Mouse (Mus musculus): ENCODE measurements around the gene Slc25a27.

Gene Slc25a27

GRCm38 (mm10) chr17:43666576-43667289 is at the start of gene Slc25a27:
Gene Slc25a27 (minus strand): TSS chr17:43667214.
- DNase-seq (ENCODE audit: low read depth): peak; percentile 89

GRCm38 (mm10) chr17:43716601-43717000 is 49.6 kb upstream of the Slc25a27 start:
- DNase-seq (ENCODE audit: low read depth): no peak

GRCm38 (mm10) chr17:43714191-43714590 is 47.2 kb upstream of the Slc25a27 start:
- no peak for DNase-seq (ENCODE audit: low read depth)

- no peak for DNase-seq (ENCODE audit: low read depth)
These were observed 44.7 kb upstream of the Slc25a27 start for GRCm38 (mm10) chr17:43711557-43712352.

- no peak for DNase-seq (ENCODE audit: low read depth)
These were observed 40.2 kb upstream of the Slc25a27 start for GRCm38 (mm10) chr17:43707254-43707653.

GRCm38 (mm10) chr17:43706749-43707148 is 39.7 kb upstream of the Slc25a27 start:
- DNase-seq (ENCODE audit: low read depth): no peak

- DNase-seq (ENCODE audit: low read depth): no peak
These were observed 37.4 kb upstream of the Slc25a27 start for GRCm38 (mm10) chr17:43704216-43704930.

GRCm38 (mm10) chr17:43701060-43701459 is 34.0 kb upstream of the Slc25a27 start:
- peak; percentile 56 for DNase-seq (ENCODE audit: low read depth)

GRCm38 (mm10) chr17:43698997-43699649 is 32.1 kb upstream of the Slc25a27 start:
- DNase-seq (ENCODE audit: low read depth): peak; percentile 80

- DNase-seq (ENCODE audit: low read depth): no peak
These were observed 22.6 kb upstream of the Slc25a27 start for GRCm38 (mm10) chr17:43689591-43689990.

- no peak for DNase-seq (ENCODE audit: low read depth)
These were observed 17.6 kb upstream of the Slc25a27 start for GRCm38 (mm10) chr17:43684638-43685037.

- no peak for DNase-seq (ENCODE audit: low read depth)
These were observed 17.1 kb upstream of the Slc25a27 start for GRCm38 (mm10) chr17:43684086-43684485.

- no peak for DNase-seq (ENCODE audit: low read depth)
These were observed 10.3 kb upstream of the Slc25a27 start for GRCm38 (mm10) chr17:43677317-43677716.

- DNase-seq (ENCODE audit: low read depth): no peak
These were observed 9.2 kb upstream of the Slc25a27 start for GRCm38 (mm10) chr17:43676241-43676640.

- DNase-seq (ENCODE audit: low read depth): no peak
These were observed 8.2 kb upstream of the Slc25a27 start for GRCm38 (mm10) chr17:43675228-43675627.

GRCm38 (mm10) chr17:43671907-43672306 is 4.9 kb upstream of the Slc25a27 start:
- DNase-seq (ENCODE audit: low read depth): no peak

GRCm38 (mm10) chr17:43669145-43669695 is 2.2 kb upstream of the Slc25a27 start:
- DNase-seq (ENCODE audit: low read depth): no peak

- no peak for DNase-seq (ENCODE audit: low read depth)
These were observed 353 bp upstream of the Slc25a27 start, which contains the start of gene Cyp39a1 for GRCm38 (mm10) chr17:43667290-43667843. Gene Cyp39a1 (plus strand): TSS chr17:43667425.

- no peak for DNase-seq (ENCODE audit: low read depth)
These were observed 15.5 kb downstream of the Slc25a27 start for GRCm38 (mm10) chr17:43651314-43652046.

GRCm38 (mm10) chr17:43649641-43650436 is 17.2 kb downstream of the Slc25a27 start:
- DNase-seq (ENCODE audit: low read depth): peak; percentile 47

Measured in naive thymus-derived CD4-positive, alpha-beta T cell, adult 2 months (primary cell).